Mouse (Mus musculus) megakaryocyte, embryonic 14.5 days (primary cell): ENCODE measurements around the gene Cd180.

Source experiments
- FLI1 ChIP-seq: IDR thresholded peaks from 2 replicates; pipeline ENCODE4 v1.6.1; 2012; ENCODE audit warnings: low read length, inconsistent platforms, mixed read lengths
- GATA1 ChIP-seq: IDR thresholded peaks from 3 replicates; pipeline ENCODE4 v1.6.1; 2012; ENCODE audit warnings: mixed read lengths, low read length, inconsistent platforms, borderline replicate concordance

DNA sequence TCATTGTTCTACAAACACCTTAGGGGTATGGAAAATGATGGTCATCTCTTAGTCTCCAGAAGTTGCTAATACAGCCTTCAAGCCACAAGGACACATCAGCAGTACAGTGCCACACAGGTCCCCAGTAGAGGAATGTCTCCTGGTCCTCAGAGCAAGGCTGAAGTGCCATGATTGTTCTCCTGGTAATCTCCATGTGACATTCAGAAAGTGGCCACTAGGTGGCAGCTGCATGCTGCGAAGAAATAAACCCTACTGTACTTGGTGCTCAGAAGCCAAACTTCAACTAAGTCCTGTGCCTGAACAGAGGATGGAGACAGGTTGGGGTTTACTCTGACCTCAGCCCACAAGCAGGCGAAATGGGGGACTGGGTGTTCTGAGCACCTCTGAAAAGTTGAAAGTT is 14.9 kb upstream of the Cd180 start:
- TF ChIP-seq GATA1 (no peak), FLI1 (no peak)
